In genomic region chr4:148742549-148743413, GRCm38 (mm10) we compare ENCODE assay signal across 8 mouse cellular contexts.
A peak's percentile ranks its signal among the peaks of the same experiment; 100 is the strongest.
DNase-seq lines count a peak whose midpoint lies in the region; ATAC-seq lines count a peak whose summit lies in the region.

No protein-coding gene starts in this region.

- WGBS in midbrain, embryonic 10.5 days = 4% methylated on average over 65 of the region's 65 CpGs

- no peaks in the 10 kb centered on the region for H3K9me3 ChIP-seq in midbrain, embryonic 10.5 days (replicated peaks)

- ATAC-seq in granulocyte monocyte progenitor cell, adult 5-6 weeks (replicated peaks; ENCODE audit: poor library complexity, severe bottlenecking) = peak; percentile 83
- ATAC-seq in activated CD4-positive, CD25-positive, alpha-beta regulatory T cell, adult 4 months = no peak

- peaks cover 63% of the 10 kb centered on the region for H3K4me1 ChIP-seq in midbrain, embryonic 10.5 days

- peak overlapping the region; percentile 82 for H3K27ac ChIP-seq in midbrain, embryonic 10.5 days (replicated peaks)

- intact Hi-C loops in left cerebral cortex, postnatal 4 days (cut with DNase I) = loop anchor here (2.0 to 10.0 kb wide), 2 partner anchors 60 to 322 kb away; no protein-coding TSS in a partner anchor

- peaks cover 94% of the 10 kb centered on the region for H3K27me3 ChIP-seq in midbrain, embryonic 10.5 days (ENCODE audit: low read depth, poor library complexity, severe bottlenecking)

- peak overlapping the region; percentile 66 for H3K4me3 ChIP-seq in midbrain, embryonic 10.5 days

- peak; percentile 68 for DNase-seq in adrenal gland, adult 2 months
- DNase-seq in embryo, embryonic 11.5 days (ENCODE audit: low read depth, low spot score) = peak; percentile 45
- peak; percentile 20 for DNase-seq in kidney, adult 11 months
- DNase-seq in left cerebral cortex, postnatal 4 days = peak; percentile 75
- peak; percentile 83 for DNase-seq in midbrain, embryonic 10.5 days (ENCODE audit: low spot score)
- peak; percentile 88 for DNase-seq in right cerebral cortex, postnatal 4 days

- H3K36me3 ChIP-seq in midbrain, embryonic 10.5 days = no peaks in the 10 kb centered on the region

Comparison
In these comparisons a context has a peak if more than half of its experiments do, and no peak if none do; other contexts are left out.
1. DNase-seq: peak in every context shown above with its lines; median percentile 88 in right cerebral cortex, postnatal 4 days; 83 in midbrain, embryonic 10.5 days; 75 in left cerebral cortex, postnatal 4 days; 68 in adrenal gland, adult 2 months; 45 in embryo, embryonic 11.5 days; 20 in kidney, adult 11 months.